Mouse (Mus musculus) liver, adult 2 months (tissue): ENCODE measurements around the gene Zdhhc9. TPM values are rescaled to one million over a fixed set of nuclear protein-coding genes. Genes with fewer than 3 reads are reported as not detected.

Experiments used
- DNase-seq: peaks from one replicate; pipeline ENCODE4 v3.0.0-alpha.2; 2011; ENCODE audit warnings: low read depth, low spot score; ENCODE audit errors: extremely low read depth
- H3K27ac ChIP-seq: fragments of 200-500 bp; replicated peaks from 2 replicates; pipeline ENCODE4 v1.5.1; 2012; ENCODE audit warnings: low read depth, mild to moderate bottlenecking, control low read depth, inconsistent platforms, low read length; ENCODE audit not compliant: insufficient read depth
- H3K27me3 ChIP-seq: fragments of 200-500 bp; 2 replicates; pipeline ENCODE4 v1.6.1; 2012; ENCODE audit warnings: mild to moderate bottlenecking, moderate library complexity, low read length, inconsistent platforms; ENCODE audit not compliant: control insufficient read depth, insufficient read depth
- H3K36me3 ChIP-seq: fragments of 200-500 bp; 2 replicates; pipeline ENCODE4 v1.6.1; 2012; ENCODE audit warnings: low read length, inconsistent platforms; ENCODE audit not compliant: control insufficient read depth, insufficient read depth
- H3K4me1 ChIP-seq: fragments of 200-500 bp; 2 replicates; pipeline ENCODE4 v1.6.1; 2011; ENCODE audit warnings: low read length; ENCODE audit not compliant: control insufficient read depth, insufficient read depth
- H3K4me3 ChIP-seq: fragments of 200-500 bp; 2 replicates; pipeline ENCODE4 v1.5.1; 2011; ENCODE audit warnings: low read depth, mild to moderate bottlenecking, control low read depth, low read length, moderate library complexity; ENCODE audit not compliant: insufficient read depth
- H3K79me2 ChIP-seq: fragments of 200-500 bp; 2 replicates; pipeline ENCODE4 v1.6.1; 2012; ENCODE audit warnings: inconsistent platforms, mild to moderate bottlenecking, low read length, moderate library complexity; ENCODE audit not compliant: control insufficient read depth, insufficient read depth
- H3K9ac ChIP-seq: fragments of 200-500 bp; 2 replicates; pipeline ENCODE4 v1.6.1; 2012; ENCODE audit warnings: low read depth, mild to moderate bottlenecking, control low read depth, inconsistent platforms, low read length
- CTCF ChIP-seq: fragments of 200-500 bp; IDR thresholded peaks from 2 replicates; pipeline ENCODE4 v1.5.1; 2011; ENCODE audit warnings: low read depth, low read length, control low read depth
- POLR2A ChIP-seq: fragments of 200-500 bp; IDR thresholded peaks from 2 replicates; pipeline ENCODE4 v1.6.1; 2011; ENCODE audit warnings: low read length, control low read depth; ENCODE audit not compliant: insufficient read depth; ENCODE audit errors: extremely low read depth
- WGBS: fragments of 180-500 bp; shearing (Covaris S2); methylation state at CpG from one replicate; pipeline ENCODE4 v1.1.7; 2018; 5-methylcytosine and 5-hydroxymethylcytosine counted together
- polyA plus RNA-seq: library from polyadenylated mRNA; depleted of rRNA; stranded (reverse); fragments of >200 nt; gene quantifications from 2 replicates; pipeline ENCODE4 v1.2.3, GENCODE M21; 2012
- total RNA-seq: library from RNA; depleted of rRNA; stranded (reverse); fragments of >200 nt; gene quantifications from 2 replicates; pipeline ENCODE4 v1.2.3, GENCODE M21; 2014

The Zdhhc9 gene
- total and polyA plus RNA-seq, 2 experiments, result 36.2 to 71.8 TPM

DNA sequence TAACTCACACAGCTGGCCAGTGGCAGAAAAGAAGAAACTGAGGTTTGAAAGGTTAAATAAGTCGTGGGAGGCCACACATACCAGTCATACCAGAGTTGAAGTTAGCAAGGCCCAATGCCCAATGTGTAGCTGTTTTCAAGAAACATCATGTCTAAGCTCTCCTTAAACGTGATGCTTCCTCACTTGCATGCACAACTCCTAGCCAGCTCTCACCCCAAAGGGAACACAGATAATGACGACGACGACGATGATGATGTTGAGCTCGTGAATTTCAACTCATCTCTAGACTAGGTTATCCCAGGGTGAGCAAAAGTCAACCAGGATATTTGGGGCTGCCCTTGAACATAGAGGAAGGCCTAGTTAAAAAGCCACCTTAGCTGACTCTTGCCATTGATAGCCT lies 56.6 kb downstream of the Zdhhc9 start:
- H3K36me3 ChIP-seq, result no peaks in the 10 kb centered on the region
- no peaks in the 10 kb centered on the region for H3K27me3 ChIP-seq
- H3K9ac ChIP-seq, result no peak overlapping the region
- no peak overlapping the region for H3K27ac ChIP-seq
- no peaks in the 10 kb centered on the region; the same call in 1 of the 2 replicates for H3K4me1 ChIP-seq
- no peak for DNase-seq
- no peaks in the 10 kb centered on the region for H3K79me2 ChIP-seq
- WGBS, result 82% methylated on average over 7 of the region's 7 CpGs
- no peak overlapping the region for H3K4me3 ChIP-seq
- no peak for TF ChIP-seq CTCF
- no peak for TF ChIP-seq POLR2A

DNA sequence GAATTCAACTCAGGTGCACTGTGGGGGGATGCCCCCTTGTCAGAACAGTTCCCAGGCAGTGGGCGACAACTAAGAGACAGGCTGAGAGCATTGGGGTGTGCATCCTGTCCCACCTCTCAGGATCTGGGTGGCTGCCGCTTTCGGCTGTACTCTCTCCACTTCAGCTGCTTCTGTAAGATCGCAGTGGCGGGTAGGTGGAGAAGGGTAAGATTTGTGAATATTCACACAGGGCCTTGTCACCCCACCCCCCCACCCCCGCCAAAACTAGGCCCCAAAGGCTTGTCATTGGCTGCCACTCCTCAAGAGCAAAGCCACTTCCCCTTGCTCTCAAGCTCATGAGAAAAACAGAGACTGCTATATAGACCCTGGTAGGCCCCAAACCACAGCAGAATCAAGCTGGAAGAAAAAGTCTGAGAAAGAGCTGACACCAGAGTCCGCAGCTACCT lies 60.9 kb downstream of the Zdhhc9 start:
- no peak overlapping the region for H3K27ac ChIP-seq
- H3K4me3 ChIP-seq, result no peak overlapping the region
- no peaks in the 10 kb centered on the region for H3K79me2 ChIP-seq
- DNase-seq, result no peak
- TF ChIP-seq CTCF, result no peak
- no peak for TF ChIP-seq POLR2A
- peak overlapping the region; percentile 43; the same call in 1 of the 2 replicates for H3K9ac ChIP-seq
- no peaks in the 10 kb centered on the region for H3K4me1 ChIP-seq
- WGBS, result 75% methylated on average over 7 of the region's 7 CpGs
- no peaks in the 10 kb centered on the region for H3K27me3 ChIP-seq
- H3K36me3 ChIP-seq, result no peaks in the 10 kb centered on the region

DNA sequence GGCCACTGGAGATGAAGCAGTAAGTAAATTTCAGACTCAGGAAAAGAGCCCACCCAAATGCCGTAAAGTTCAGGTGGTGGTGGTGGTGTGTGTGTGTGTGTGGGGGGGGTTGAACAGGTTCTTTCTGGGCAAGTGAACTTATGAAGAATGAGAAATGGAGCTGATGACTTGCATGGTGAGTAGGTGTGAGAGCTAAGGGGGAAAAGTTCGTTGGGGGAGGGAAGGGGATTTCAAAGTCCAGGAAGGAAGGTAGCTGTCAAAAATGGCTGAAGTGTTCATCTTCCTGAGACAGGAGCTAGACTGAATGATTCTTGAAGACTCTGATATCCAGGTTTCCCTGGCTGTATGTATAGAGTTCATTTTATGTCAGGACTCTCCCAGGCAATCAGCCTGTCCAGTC lies 61.5 kb downstream of the Zdhhc9 start:
- Histone ChIP-seq H3K36me3 (no peaks in the 10 kb centered on the region), H3K27ac (no peak overlapping the region), H3K4me3 (no peak overlapping the region; the same call in 1 of the 2 replicates), H3K4me1 (no peaks in the 10 kb centered on the region), H3K79me2 (no peaks in the 10 kb centered on the region), H3K9ac (no peak overlapping the region), H3K27me3 (no peaks in the 10 kb centered on the region)
- 65% methylated on average over 2 of the region's 2 CpGs for WGBS
- no peak for TF ChIP-seq POLR2A
- no peak for TF ChIP-seq CTCF
- no peak for DNase-seq

DNA sequence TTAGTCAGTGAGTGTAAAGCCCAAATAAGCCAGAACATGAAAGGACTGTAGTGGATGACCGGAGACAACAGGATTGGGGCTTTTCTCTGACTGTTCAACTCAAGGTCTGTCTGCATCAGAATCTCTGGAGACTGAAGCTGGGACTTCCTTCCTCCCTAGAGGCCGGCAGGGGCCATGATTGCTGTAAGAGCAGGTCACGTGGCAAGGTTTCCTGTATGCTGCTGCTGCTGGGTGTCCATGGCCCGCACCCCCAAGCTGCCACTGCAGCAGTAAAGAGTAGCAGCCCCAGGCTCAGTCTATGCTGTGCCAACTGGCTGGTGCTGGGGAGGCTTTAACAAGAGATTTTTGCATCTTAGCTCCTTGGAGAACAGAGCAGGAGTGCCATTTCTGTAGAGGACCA lies 62.4 kb downstream of the Zdhhc9 start, which contains the start of gene Sash3:
TSS of gene Sash3 (plus strand) at position 175 of the 400 bp plus-strand sequence.
- DNase-seq, result no peak
- Histone ChIP-seq H3K27ac (no peak within 1 kb of the TSS), H3K4me1 (no peaks in the 10 kb centered on the region), H3K9ac (no peak within 1 kb of the TSS), H3K27me3 (no peaks in the 10 kb centered on the region), H3K4me3 (peak within 1 kb of the TSS; percentile 3; the same call in 1 of the 2 replicates), H3K36me3 (no peaks in the 10 kb centered on the region), H3K79me2 (no peaks in the 10 kb centered on the region)
- TF ChIP-seq POLR2A (no peak), CTCF (no peak)
- WGBS, result 87% methylated on average over 4 of the region's 4 CpGs

DNA sequence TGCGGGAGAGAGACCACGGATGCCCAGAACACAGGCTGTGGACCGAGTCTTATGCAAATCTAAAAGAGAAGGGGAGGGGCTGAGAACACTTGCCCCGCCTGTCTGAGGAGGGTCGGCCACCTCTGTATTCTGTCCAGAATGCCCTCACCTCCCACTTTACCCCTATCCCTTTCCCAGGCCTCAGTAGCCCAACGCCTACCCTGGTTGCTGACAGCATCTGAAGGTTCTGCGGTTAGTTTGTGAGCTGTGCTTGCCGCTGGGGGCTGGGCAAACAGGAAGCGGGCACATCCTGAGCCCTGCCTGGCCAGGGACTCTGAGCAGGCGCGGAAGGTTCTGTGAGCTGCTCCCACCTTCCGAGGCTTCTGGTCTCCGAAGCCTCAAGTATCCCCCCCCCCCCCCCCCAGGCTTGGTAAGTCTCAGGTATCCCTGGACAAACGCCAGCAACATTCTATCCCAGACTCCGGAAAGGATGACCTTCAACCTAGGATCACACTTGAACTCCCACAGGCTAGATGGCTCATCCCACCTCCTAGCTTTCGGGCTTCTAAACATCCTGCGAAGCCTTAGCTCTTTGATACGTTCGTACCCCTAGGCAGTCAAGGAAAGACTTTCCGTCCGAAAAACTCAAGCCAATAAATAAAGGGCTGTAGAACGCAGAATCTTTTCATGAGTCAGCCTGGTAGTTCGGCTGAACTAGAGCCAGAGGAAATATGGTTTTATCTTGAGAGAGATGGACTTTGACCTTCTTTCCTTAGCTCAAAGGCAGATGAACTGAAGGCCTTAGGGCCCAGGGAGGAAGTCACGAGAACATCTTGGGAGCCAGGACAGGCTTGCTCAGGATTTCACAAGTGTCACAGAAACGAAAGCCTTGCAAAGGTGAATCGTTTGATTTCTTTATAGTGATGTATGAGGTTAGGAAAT lies 65.0 kb downstream of the Zdhhc9 start:
- H3K36me3 ChIP-seq, result no peaks in the 10 kb centered on the region
- H3K4me1 ChIP-seq, result no peaks in the 10 kb centered on the region
- no peak overlapping the region for H3K9ac ChIP-seq
- 33% methylated on average over 25 of the region's 26 CpGs for WGBS
- H3K27me3 ChIP-seq, result no peaks in the 10 kb centered on the region
- TF ChIP-seq CTCF (no peak), POLR2A (no peak)
- peak overlapping the region; percentile 44 for H3K27ac ChIP-seq
- peak; percentile 17 for DNase-seq
- no peaks in the 10 kb centered on the region for H3K79me2 ChIP-seq
- H3K4me3 ChIP-seq, result peak overlapping the region; percentile 30; the same call in 1 of the 2 replicates

DNA sequence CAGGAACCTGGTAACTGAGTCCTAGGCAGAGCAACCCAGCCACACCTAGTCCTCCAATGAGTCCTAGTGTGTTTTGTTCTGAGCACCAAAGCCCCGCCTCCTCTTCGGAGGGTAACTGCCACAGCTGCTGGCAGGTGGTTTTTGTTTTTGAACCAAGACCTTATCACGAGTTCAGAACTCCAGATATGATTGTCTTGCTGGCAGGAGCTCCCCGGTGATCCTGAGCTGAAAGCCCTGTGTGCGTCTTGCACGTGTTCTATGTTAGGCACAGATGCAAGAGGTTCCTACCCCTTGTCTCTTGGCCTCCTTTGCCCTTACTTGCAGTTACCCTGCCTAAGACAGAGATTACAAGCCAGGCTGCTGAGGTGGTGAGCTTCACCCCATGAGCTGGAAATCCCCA lies 67.2 kb downstream of the Zdhhc9 start:
- H3K4me3 ChIP-seq, result no peak overlapping the region
- no peak for TF ChIP-seq CTCF
- no peak for TF ChIP-seq POLR2A
- no peaks in the 10 kb centered on the region for H3K36me3 ChIP-seq
- H3K4me1 ChIP-seq, result no peaks in the 10 kb centered on the region
- WGBS, result 86% methylated on average over 6 of the region's 6 CpGs
- no peaks in the 10 kb centered on the region for H3K27me3 ChIP-seq
- H3K9ac ChIP-seq, result no peak overlapping the region
- H3K27ac ChIP-seq, result no peak overlapping the region
- H3K79me2 ChIP-seq, result no peaks in the 10 kb centered on the region
- no peak for DNase-seq
